Mouse (Mus musculus) lung, postnatal 14 days (tissue): ENCODE measurements around the gene Rgs6.

Experiments
- DNase-seq: peaks from one replicate; pipeline ENCODE4 v3.0.0; 2021

Rgs6 gene

DNA sequence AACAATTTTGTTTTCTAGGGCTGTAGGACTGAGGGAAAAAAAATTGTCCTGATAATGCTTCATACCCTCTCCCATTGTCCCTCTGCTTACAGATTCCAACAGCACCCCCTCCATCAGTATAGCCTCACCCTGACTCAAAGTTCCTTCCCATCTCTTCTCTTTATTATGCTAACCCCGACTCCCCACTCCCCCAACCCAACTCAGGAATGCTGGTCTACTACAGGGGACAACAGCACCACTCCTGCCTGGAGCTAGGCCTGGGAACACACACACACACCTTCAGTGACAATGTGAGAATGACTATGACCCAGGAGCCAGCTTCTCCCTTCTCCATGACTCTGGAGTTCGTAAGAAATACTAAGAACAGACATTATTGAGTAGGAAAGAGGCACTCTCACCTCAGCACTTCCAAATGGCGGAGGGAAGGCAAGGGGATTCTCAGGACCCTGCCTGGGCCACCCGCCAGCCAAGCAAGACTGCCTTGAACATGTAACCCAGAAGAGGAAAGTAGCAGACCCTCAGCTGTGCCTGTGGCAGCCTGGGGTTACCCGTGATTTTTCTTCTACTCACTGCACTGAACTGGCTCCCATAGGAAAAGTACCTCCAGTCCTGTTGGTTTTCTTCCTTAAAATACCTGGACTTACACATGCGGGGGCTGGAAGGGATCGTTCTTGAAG is 623.2 kb downstream of the Rgs6 start:
- no peak for DNase-seq
